Mouse (Mus musculus): Measurements from ENCODE around the gene Gm49711.

Gm49711 gene

GRCm38 (mm10) chr16:92120899-92121531 lies 62.9 kb downstream of the Gm49711 start:
- DNase-seq (ENCODE audit: low spot score) = no peak

DNA sequence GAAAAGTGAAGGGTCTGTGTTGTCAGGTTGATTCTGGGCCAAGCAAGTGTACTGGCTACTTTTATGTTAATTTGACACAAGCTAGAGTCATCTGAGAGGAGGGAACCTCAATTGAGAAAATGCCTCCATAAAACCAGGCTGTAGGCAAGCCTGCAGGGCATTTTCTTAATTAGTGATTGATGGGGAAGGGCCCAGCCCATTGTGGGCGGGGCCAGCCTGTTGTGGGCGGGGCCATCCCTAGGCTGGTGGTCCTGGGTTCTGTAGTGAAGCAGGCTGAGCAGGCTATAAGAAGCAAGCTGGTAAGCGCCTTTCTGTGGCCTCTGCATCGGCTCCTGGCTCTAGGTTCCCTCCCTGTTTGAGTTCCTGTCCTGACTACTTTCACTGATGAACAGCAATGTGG lies 69.1 kb downstream of the Gm49711 start:
- DNase-seq (ENCODE audit: low spot score) = no peak

DNA sequence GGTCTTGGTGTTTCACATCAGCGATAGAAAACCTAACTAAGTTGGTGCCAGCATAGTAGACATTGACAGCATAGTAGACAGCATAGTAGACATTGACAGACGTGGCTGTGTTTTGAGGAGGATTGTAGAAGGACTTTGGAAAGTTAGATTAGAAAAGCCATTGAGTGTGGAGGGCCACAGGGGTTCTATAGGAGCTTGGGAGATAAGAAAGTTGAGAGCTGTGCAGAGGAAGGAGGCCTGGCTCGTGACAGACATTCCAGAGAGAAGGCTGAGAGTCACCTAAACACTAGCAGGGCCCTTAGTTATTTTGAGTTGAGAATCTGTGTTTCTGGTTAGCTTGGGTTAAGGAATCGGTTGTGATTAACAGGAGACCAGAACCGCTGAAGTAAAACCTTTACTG lies 69.5 kb downstream of the Gm49711 start:
- DNase-seq (ENCODE audit: low spot score) = no peak

GRCm38 (mm10) chr16:92129843-92130242 lies 71.7 kb downstream of the Gm49711 start:
- DNase-seq (ENCODE audit: low spot score) = no peak

GRCm38 (mm10) chr16:92132511-92132910 lies 74.4 kb downstream of the Gm49711 start:
- DNase-seq (ENCODE audit: low spot score) = no peak

GRCm38 (mm10) chr16:92134148-92134764 lies 76.1 kb downstream of the Gm49711 start:
- DNase-seq (ENCODE audit: low spot score) = no peak

GRCm38 (mm10) chr16:92136275-92136674 lies 78.2 kb downstream of the Gm49711 start:
- DNase-seq (ENCODE audit: low spot score) = no peak

GRCm38 (mm10) chr16:92139386-92140261 lies 81.5 kb downstream of the Gm49711 start:
- no peak for DNase-seq (ENCODE audit: low spot score)

DNA sequence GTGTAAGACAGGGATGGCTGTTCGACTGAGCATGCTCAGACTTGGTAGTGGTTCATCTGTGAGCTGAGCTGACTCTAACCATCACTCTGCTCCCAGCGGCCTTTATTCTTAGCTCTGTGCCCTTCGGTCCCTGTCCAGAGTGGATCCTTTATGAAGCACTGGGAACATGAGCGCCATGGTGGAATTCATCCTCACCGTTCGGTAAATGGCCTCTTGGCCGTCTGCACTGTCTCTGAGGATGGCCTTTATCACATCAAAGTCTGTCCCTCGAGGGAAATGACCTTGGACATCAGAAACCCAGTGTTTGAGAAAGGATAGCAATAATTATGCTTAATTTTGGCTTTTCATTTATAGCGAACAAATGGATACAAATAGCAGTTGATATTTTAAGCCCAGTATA lies 82.2 kb downstream of the Gm49711 start:
- no peak for DNase-seq (ENCODE audit: low spot score)

GRCm38 (mm10) chr16:92141021-92141420 lies 82.9 kb downstream of the Gm49711 start:
- DNase-seq (ENCODE audit: low spot score) = no peak

DNA sequence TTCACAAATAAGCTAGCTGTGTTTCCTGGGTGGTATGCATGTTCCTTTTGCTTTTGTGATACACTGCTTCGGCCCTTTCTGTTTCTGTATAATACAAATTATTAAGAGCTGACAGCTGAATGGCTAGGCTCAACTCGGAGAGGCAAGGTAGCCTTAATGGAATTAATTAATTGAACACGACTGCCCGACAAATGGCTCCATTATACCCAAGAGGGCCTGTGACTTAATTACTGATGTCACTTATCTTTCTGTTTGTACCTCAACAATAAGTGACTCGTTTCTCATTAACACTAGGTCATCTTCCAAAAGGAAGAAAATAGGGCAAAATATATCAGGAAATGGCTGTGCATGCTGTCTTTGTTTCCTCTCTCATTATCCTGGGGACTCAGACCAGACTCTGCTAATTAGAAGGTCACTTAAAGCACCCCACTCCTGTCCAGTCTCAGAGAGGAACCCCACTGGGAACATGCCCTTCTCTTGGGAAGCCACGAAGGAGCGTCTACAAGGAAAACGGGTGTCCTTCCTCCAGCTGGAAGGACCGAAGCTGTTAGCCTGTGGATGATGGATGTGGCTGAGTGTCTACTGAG lies 84.4 kb downstream of the Gm49711 start:
- no peak for DNase-seq (ENCODE audit: low spot score)

DNA sequence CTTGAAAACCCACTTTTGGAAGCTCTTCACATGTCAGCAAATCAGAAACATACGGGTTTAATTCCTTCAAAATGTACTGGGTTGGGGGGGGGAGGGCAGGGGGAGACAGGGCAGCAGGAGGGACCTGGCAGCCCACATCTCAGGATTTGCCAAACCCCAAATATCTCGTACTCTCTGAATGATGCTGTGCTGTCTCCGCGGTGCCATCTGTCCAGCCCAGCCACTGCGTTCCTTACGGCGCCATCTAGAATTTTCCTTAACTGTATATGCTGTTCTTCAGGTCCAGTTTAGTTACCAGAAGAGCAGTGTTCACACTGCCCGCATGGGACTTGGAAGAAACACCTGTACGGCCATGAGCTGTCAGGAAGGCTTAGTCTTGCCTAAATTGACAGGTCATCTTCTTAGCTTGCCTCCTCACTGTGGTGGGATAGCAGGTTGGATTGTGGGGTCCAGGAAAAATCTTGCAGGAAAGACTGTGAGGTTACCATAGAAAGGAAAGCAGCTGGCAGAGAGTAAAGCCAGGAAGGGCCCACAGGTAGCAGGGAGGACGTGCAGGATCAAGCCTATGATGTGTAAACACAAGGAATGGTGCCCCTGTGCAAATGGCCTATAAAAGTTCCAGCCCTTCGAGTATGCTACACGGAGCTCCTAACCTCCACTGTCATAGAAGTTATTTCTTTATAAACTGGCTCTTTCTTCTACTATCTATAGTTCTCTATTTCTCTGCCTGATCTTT lies 89.7 kb downstream of the Gm49711 start:
- no peak for DNase-seq (ENCODE audit: low spot score)

DNA sequence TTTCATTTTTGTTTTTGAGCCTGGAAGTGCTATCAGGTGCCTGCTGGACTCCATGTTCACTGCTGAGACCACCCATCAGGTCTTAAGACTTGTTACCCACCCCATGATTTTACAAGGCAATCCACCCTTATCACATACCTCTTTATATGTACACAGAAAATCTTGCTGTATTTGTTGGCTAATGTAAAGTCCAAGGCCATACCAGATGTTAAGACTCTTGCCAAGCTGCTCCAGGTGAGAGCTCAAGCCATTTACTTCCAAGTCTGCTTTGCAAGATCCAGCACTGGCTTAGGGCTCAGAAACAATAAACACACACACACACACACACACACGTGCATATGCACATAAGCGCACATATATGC lies 90.2 kb downstream of the Gm49711 start:
- DNase-seq (ENCODE audit: low spot score) = no peak

GRCm38 (mm10) chr16:92150975-92151374 lies 92.9 kb downstream of the Gm49711 start:
- no peak for DNase-seq (ENCODE audit: low spot score)

DNA sequence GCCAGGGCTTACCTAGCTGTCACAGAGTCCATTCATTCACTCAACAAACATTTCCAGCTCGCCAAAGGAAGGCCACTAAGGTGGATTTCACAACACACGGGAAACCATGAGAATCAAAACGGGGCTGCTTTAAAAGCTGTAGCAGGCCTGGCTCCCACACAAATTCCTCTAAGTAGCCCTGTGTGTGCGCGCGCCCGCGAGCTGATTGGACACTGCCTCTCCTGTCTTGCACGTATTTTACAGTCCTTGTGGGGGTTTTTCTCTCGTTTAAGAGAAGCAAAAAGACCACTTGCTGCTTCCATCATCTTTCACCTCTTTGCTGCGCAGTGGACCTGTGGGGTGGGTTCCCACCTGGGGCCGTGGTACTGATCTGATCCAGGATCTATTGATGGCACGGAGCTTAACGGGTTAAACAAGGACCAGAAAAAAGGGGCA lies 99.9 kb downstream of the Gm49711 start:
- no peak for DNase-seq (ENCODE audit: low spot score)

GRCm38 (mm10) chr16:92158461-92159091 lies 100.5 kb downstream of the Gm49711 start:
- no peak for DNase-seq (ENCODE audit: low spot score)

DNA sequence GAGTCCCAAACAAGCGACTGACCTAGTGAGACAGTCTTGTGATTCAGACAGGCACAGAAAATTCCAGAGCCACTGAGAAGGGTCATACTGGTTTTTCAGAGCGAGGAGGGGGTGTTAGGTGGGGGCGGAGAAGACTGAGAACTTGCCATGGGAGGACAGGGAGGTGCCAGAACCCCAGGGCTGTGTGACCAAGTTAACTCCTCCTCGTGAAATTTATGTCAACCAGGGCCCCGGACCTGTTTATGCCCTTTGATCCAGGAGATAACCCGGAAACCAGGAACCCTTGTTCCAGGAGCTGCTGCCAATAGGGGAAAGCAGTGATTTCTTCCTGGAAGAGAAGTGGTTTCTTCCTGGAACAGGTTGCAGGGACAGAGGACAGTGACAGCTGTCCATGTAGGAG lies 101.0 kb downstream of the Gm49711 start:
- DNase-seq (ENCODE audit: low spot score) = no peak

GRCm38 (mm10) chr16:92162289-92162688 lies 104.2 kb downstream of the Gm49711 start:
- no peak for DNase-seq (ENCODE audit: low spot score)

GRCm38 (mm10) chr16:92163545-92163944 lies 105.4 kb downstream of the Gm49711 start:
- DNase-seq (ENCODE audit: low spot score) = no peak

DNA sequence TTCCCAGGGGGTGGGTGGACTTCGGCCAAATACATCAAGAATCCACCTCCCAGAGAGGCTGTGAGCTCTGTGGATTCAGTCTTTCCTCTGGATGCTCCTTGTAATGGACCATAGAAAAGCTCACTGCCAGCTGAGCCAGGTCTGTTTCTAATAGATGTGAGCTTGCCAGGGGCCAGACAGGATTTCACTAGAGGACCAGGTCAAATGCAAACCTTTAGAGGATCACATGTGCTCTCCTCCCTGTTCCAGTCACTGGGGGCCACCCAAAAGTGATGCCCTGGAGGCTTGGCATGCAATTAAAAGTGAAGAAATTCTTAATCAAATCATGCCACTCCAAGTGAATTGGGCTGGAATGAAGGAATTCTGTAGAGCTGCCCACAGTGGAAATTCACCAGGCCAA lies 117.9 kb downstream of the Gm49711 start:
- DNase-seq (ENCODE audit: low spot score) = no peak

DNA sequence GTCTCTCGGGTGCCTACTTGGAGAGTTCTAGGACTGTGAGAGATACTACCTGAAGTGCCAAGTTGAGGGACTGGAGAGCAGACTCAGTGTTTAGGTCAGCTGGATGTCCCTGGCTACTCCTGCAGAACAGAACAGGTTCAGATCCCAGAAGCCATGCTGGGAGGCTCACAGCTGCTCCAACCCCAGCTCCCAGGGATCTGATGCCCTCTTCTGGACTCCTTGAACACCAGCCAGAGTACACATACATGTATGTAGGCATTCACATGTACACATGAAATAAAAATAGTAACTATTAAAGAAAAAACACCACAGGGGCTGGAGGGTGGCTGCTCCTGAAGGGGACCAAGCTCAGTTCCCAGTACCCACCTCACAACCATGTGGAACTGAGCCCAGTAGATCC lies 119.6 kb downstream of the Gm49711 start:
- DNase-seq (ENCODE audit: low spot score) = no peak

DNA sequence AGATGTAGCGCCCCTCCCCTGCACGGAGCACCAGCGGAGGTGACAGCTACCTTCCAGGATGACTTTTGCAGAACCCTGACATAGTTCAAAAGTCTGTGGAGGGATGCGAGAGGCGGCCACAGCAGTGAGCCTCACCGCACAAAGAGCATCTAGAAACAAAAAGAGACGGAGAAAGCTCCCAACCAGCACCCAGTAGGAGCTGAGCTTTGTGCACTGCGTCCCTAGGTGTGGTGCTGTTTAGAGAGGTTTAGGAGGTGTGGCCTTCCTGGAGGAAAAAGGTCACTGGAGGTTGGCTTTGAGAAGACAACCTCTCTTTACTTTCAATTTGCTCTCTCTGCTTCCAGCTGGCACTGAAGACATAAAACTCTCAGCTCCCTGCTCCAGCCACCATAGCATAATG lies 121.2 kb downstream of the Gm49711 start:
- no peak for DNase-seq (ENCODE audit: low spot score)
